Mouse (Mus musculus) MEL (cell line): ENCODE data around the gene Gas1. TPM values are rescaled to one million over a fixed set of nuclear protein-coding genes. Genes with fewer than 3 reads are reported as not detected.
A peak's percentile ranks its signal among the peaks of the same experiment; 100 is the strongest.

Source experiments
- DNase-seq: peaks from one replicate; pipeline ENCODE4 v3.0.0; 2011; ENCODE audit warnings: low read depth, low spot score
- H3K27ac ChIP-seq: 2 replicates; pipeline ENCODE4 v1.5.1; 2012; ENCODE audit warnings: low read depth, mild to moderate bottlenecking, control low read depth, low read length, moderate library complexity; ENCODE audit not compliant: control insufficient read depth
- H3K27me3 ChIP-seq, 2 experiments: fragments of 150-350 bp in 1 of 2; sonication (generic) in 1 of 2; 2 replicates each; pipeline ENCODE4 v1.6.1; 2012; ENCODE audit warnings: low read length in 2 of 2, mild to moderate bottlenecking in 2 of 2, improper control_type of control experiment in 1 of 2, moderate library complexity in 1 of 2; ENCODE audit not compliant: insufficient read depth in 2 of 2, control insufficient read depth in 1 of 2
- H3K36me3 ChIP-seq, 2 experiments: 2 replicates each; pipeline ENCODE4 v1.6.1; 2012 to 2014; ENCODE audit warnings: low read length in 2 of 2, improper control_type of control experiment in 1 of 2, inconsistent platforms in 1 of 2, mild to moderate bottlenecking in 1 of 2; ENCODE audit not compliant: insufficient read depth in 2 of 2, control insufficient read depth in 1 of 2
- H3K4me1 ChIP-seq, 2 experiments: fragments of 150-350 bp in 1 of 2; sonication (generic) in 1 of 2; 2 replicates each; pipeline ENCODE4 v1.6.1; 2012; ENCODE audit warnings: low read length in 2 of 2, improper control_type of control experiment in 1 of 2, mild to moderate bottlenecking in 1 of 2; ENCODE audit not compliant: insufficient read depth in 2 of 2, control insufficient read depth in 1 of 2
- H3K4me3 ChIP-seq, 2 experiments: fragments of 150-350 bp in 1 of 2; sonication (generic) in 1 of 2; 2 replicates each; pipeline ENCODE4 v1.5.1; 2012; ENCODE audit warnings: low read depth in 2 of 2, low read length in 2 of 2, mild to moderate bottlenecking in 2 of 2, moderate library complexity in 2 of 2, control low read depth in 1 of 2, improper control_type of control experiment in 1 of 2; ENCODE audit not compliant: control insufficient read depth in 1 of 2, insufficient read depth in 1 of 2
- H3K79me2 ChIP-seq: 2 replicates; pipeline ENCODE4 v1.6.1; 2012; ENCODE audit warnings: mild to moderate bottlenecking, low read length, moderate library complexity; ENCODE audit not compliant: control insufficient read depth, poor library complexity, insufficient read depth
- H3K9ac ChIP-seq: 2 replicates; pipeline ENCODE4 v1.6.1; 2012; ENCODE audit warnings: low read depth, mild to moderate bottlenecking, control low read depth, low read length, moderate library complexity; ENCODE audit not compliant: control insufficient read depth, poor library complexity, severe bottlenecking
- H3K9me3 ChIP-seq: fragments of 150-350 bp; sonication (generic); replicated peaks from 2 replicates; pipeline ENCODE4 v1.6.1; 2012; ENCODE audit warnings: mild to moderate bottlenecking, low read length, improper control_type of control experiment, moderate library complexity; ENCODE audit not compliant: insufficient read depth
- BHLHE40 ChIP-seq: IDR thresholded peaks from 2 replicates; pipeline ENCODE4 v1.6.1; 2012; ENCODE audit warnings: low read depth, mild to moderate bottlenecking, inconsistent platforms, low read length, improper control_type of control experiment, borderline replicate concordance
- CHD1 ChIP-seq: IDR thresholded peaks from 2 replicates; pipeline ENCODE4 v1.6.1; 2012; ENCODE audit warnings: low read depth, mild to moderate bottlenecking, inconsistent platforms, low read length, improper control_type of control experiment
- CTCF ChIP-seq, 3 experiments: IDR thresholded peaks in 2 of 3; conservative IDR thresholded peaks in 1 of 3; 2 replicates each; pipeline ENCODE4 v1.5.1; 2011 to 2012; ENCODE audit warnings: low read length in 3 of 3, low read depth in 2 of 3, mild to moderate bottlenecking in 2 of 3, improper control_type of control experiment in 1 of 3, inconsistent platforms in 1 of 3, mixed read lengths in 1 of 3, moderate library complexity in 1 of 3; ENCODE audit not compliant: control insufficient read depth in 1 of 3, insufficient read depth in 1 of 3, poor library complexity in 1 of 3, severe bottlenecking in 1 of 3
- E2F4 ChIP-seq: IDR thresholded peaks from 2 replicates; pipeline ENCODE4 v1.6.1; 2011; ENCODE audit warnings: low read depth, low read length, improper control_type of control experiment, borderline replicate concordance
- ELF1 ChIP-seq: IDR thresholded peaks from 2 replicates; pipeline ENCODE4 v1.6.1; 2014; ENCODE audit warnings: low read depth, mild to moderate bottlenecking, inconsistent platforms, low read length, improper control_type of control experiment, moderate library complexity
- EP300 ChIP-seq, 2 experiments: IDR thresholded peaks; 2 replicates each; pipeline ENCODE4 v1.6.1; 2011; ENCODE audit warnings: improper control_type of control experiment in 2 of 2, low read length in 2 of 2, low read depth in 1 of 2, mild to moderate bottlenecking in 1 of 2
- ETS1 ChIP-seq: IDR thresholded peaks from 2 replicates; pipeline ENCODE4 v1.6.1; 2012; ENCODE audit warnings: low read depth, mild to moderate bottlenecking, inconsistent platforms, low read length, improper control_type of control experiment, moderate library complexity
- GABPA ChIP-seq: IDR thresholded peaks from 2 replicates; pipeline ENCODE4 v1.6.1; 2012; ENCODE audit warnings: low read depth, mild to moderate bottlenecking, inconsistent platforms, low read length, improper control_type of control experiment, moderate library complexity
- GATA1 ChIP-seq: IDR thresholded peaks from 2 replicates; pipeline ENCODE4 v1.6.1; 2011; ENCODE audit warnings: low read depth, low read length, improper control_type of control experiment
- HCFC1 ChIP-seq: IDR thresholded peaks from 2 replicates; pipeline ENCODE4 v1.6.1; 2012; ENCODE audit warnings: low read depth, mild to moderate bottlenecking, inconsistent platforms, low read length, improper control_type of control experiment, moderate library complexity
- KAT2A ChIP-seq: conservative IDR thresholded peaks from 2 replicates; pipeline ENCODE4 v1.6.1; 2012; ENCODE audit warnings: low read depth, low read length, improper control_type of control experiment, inconsistent platforms
- MAFK ChIP-seq: IDR thresholded peaks from 2 replicates; pipeline ENCODE4 v1.6.1; 2011; ENCODE audit warnings: low read depth, mild to moderate bottlenecking, low read length, improper control_type of control experiment, borderline replicate concordance
- MAX ChIP-seq: IDR thresholded peaks from 2 replicates; pipeline ENCODE4 v1.6.1; 2011; ENCODE audit warnings: low read length, improper control_type of control experiment
- MXI1 ChIP-seq: IDR thresholded peaks from 2 replicates; pipeline ENCODE4 v1.6.1; 2011; ENCODE audit warnings: mild to moderate bottlenecking, low read depth, low read length, improper control_type of control experiment
- MYC ChIP-seq: IDR thresholded peaks from 2 replicates; pipeline ENCODE4 v1.6.1; 2011; ENCODE audit warnings: low read depth, mild to moderate bottlenecking, low read length, improper control_type of control experiment, moderate library complexity
- NELFE ChIP-seq: IDR thresholded peaks from 2 replicates; pipeline ENCODE4 v1.6.1; 2011; ENCODE audit warnings: low read depth, low read length, improper control_type of control experiment
- NRF1 ChIP-seq: IDR thresholded peaks from 2 replicates; pipeline ENCODE4 v1.6.1; 2014; ENCODE audit warnings: low read depth, mild to moderate bottlenecking, inconsistent platforms, low read length, improper control_type of control experiment, moderate library complexity; ENCODE audit not compliant: poor library complexity, insufficient read depth, severe bottlenecking
- POLR2AphosphoS5 ChIP-seq: IDR thresholded peaks from 2 replicates; pipeline ENCODE4 v1.6.1; 2012; ENCODE audit warnings: low read depth, borderline replicate concordance, mild to moderate bottlenecking, inconsistent platforms, low read length, moderate library complexity, mixed read lengths
- RAD21 ChIP-seq: IDR thresholded peaks from 2 replicates; pipeline ENCODE4 v1.6.1; 2011; ENCODE audit warnings: mild to moderate bottlenecking, low read depth, low read length, improper control_type of control experiment
- RCOR1 ChIP-seq: IDR thresholded peaks from 2 replicates; pipeline ENCODE4 v1.6.1; 2012; ENCODE audit warnings: low read depth, mild to moderate bottlenecking, inconsistent platforms, low read length, improper control_type of control experiment
- SIN3A ChIP-seq: IDR thresholded peaks from 2 replicates; pipeline ENCODE4 v1.6.1; 2012; ENCODE audit warnings: low read length, improper control_type of control experiment, inconsistent platforms
- SMC3 ChIP-seq: IDR thresholded peaks from 2 replicates; pipeline ENCODE4 v1.6.1; 2011; ENCODE audit warnings: low read depth, low read length, improper control_type of control experiment
- USF1 ChIP-seq: IDR thresholded peaks from 2 replicates; pipeline ENCODE4 v1.6.1; 2014; ENCODE audit warnings: low read depth, mild to moderate bottlenecking, inconsistent platforms, low read length, improper control_type of control experiment, moderate library complexity
- ZC3H11A ChIP-seq: IDR thresholded peaks from 2 replicates; pipeline ENCODE4 v1.6.1; 2012; ENCODE audit warnings: low read depth, mild to moderate bottlenecking, inconsistent platforms, low read length, improper control_type of control experiment
- ZKSCAN1 ChIP-seq: IDR thresholded peaks from 2 replicates; pipeline ENCODE4 v1.6.1; 2012; ENCODE audit warnings: low read depth, mild to moderate bottlenecking, inconsistent platforms, low read length, improper control_type of control experiment, moderate library complexity
- ZMIZ1 ChIP-seq: IDR thresholded peaks from 2 replicates; pipeline ENCODE4 v1.6.1; 2012; ENCODE audit warnings: low read depth, mild to moderate bottlenecking, inconsistent platforms, low read length, improper control_type of control experiment, moderate library complexity
- polyA plus RNA-seq, 2 experiments: library from polyadenylated mRNA; stranded (reverse) in 1 of 2; unstranded in 1 of 2; fragments of >175 nt in 1 of 2; fragments of >200 nt in 1 of 2; gene quantifications; 2 replicates each; pipeline versions ENCODE4 v1.2.1 to v1.2.4; 2012; ENCODE audit warnings: low replicate concordance in 2 of 2, low read depth in 1 of 2; ENCODE audit not compliant: insufficient read length in 2 of 2, insufficient read depth in 1 of 2, missing spikeins in 1 of 2
- total RNA-seq: library from RNA; depleted of rRNA; stranded (reverse); fragments of 300-350 nt; gene quantifications from 2 replicates; pipeline ENCODE4 v1.2.3, GENCODE M21; 2012

The Gas1 gene
- total and polyA plus RNA-seq, 3 experiments, result not detected

- no peak overlapping the region for H3K4me3 ChIP-seq
- no peaks in the 10 kb centered on the region for H3K27me3 ChIP-seq
- TF ChIP-seq KAT2A (no peak), ZC3H11A (no peak), CHD1 (no peak), ETS1 (no peak), HCFC1 (no peak), POLR2AphosphoS5 (no peak), ZKSCAN1 (no peak), E2F4 (no peak), CTCF (IDR thresholded peaks at IDR 0.05 in 2 of 3, conservative IDR thresholded peaks at IDR 0.05 in 1 of 3; ENCODE audit: control insufficient read depth in 1 of 3, insufficient read depth in 1 of 3, low read depth in 2 of 3, low read length in 3 of 3, poor library complexity in 1 of 3, severe bottlenecking in 1 of 3) (no peak), USF1 (no peak), BHLHE40 (no peak), MAFK (no peak), MYC (no peak)
- TF ChIP-seq, all 39 proteins: peak for 0
- Histone ChIP-seq H3K9me3 (no peaks in the 10 kb centered on the region), H3K27ac (no peak overlapping the region), H3K4me1 (no peaks in the 10 kb centered on the region), H3K36me3 (no peaks in the 10 kb centered on the region), H3K9ac (no peak overlapping the region), H3K79me2 (no peaks in the 10 kb centered on the region)
- no peak for DNase-seq
These were observed 2.5 kb upstream of the Gas1 start for GRCm38 (mm10) chr13:60179641-60180040.

GRCm38 (mm10) chr13:60178416-60178815, 1.3 kb upstream of the Gas1 start:
- Histone ChIP-seq H3K27ac (no peak overlapping the region), H3K27me3 (no peaks in the 10 kb centered on the region), H3K36me3 (no peaks in the 10 kb centered on the region), H3K9me3 (no peaks in the 10 kb centered on the region), H3K79me2 (no peaks in the 10 kb centered on the region), H3K9ac (no peak overlapping the region), H3K4me3 (no peak overlapping the region), H3K4me1 (no peaks in the 10 kb centered on the region)
- DNase-seq, result peak; percentile 11
- TF ChIP-seq HCFC1 (no peak), CTCF (IDR thresholded peaks at IDR 0.05 in 2 of 3, conservative IDR thresholded peaks at IDR 0.05 in 1 of 3; ENCODE audit: control insufficient read depth in 1 of 3, insufficient read depth in 1 of 3, low read depth in 2 of 3, low read length in 3 of 3, poor library complexity in 1 of 3, severe bottlenecking in 1 of 3) (peak; percentile 38 to 68 (median 54)), RAD21 (peak; percentile 8)

GRCm38 (mm10) chr13:60177797-60178110, 589 bp upstream of the Gas1 start:
- H3K36me3 ChIP-seq, result no peaks in the 10 kb centered on the region
- no peak overlapping the region for H3K4me3 ChIP-seq
- no peak for TF ChIP-seq ZKSCAN1
- no peak for TF ChIP-seq MAX
- TF ChIP-seq GABPA, result no peak
- no peak for TF ChIP-seq NELFE
- no peak for TF ChIP-seq USF1
- TF ChIP-seq SMC3, result no peak
- no peak for TF ChIP-seq ELF1
- no peak for TF ChIP-seq ZMIZ1
- no peak for TF ChIP-seq CTCF (IDR thresholded peaks at IDR 0.05 in 2 of 3, conservative IDR thresholded peaks at IDR 0.05 in 1 of 3; ENCODE audit: control insufficient read depth in 1 of 3, insufficient read depth in 1 of 3, low read depth in 2 of 3, low read length in 3 of 3, poor library complexity in 1 of 3, severe bottlenecking in 1 of 3)
- no peak for TF ChIP-seq EP300 (IDR thresholded peaks at IDR 0.05; ENCODE audit: low read depth in 1 of 2, low read length in 2 of 2)
- no peak for TF ChIP-seq GATA1
- no peak for TF ChIP-seq NRF1
- TF ChIP-seq ZC3H11A, result no peak
- no peak for TF ChIP-seq MXI1
- TF ChIP-seq RCOR1, result no peak
- no peak for TF ChIP-seq SIN3A
- H3K79me2 ChIP-seq, result no peaks in the 10 kb centered on the region
- H3K27me3 ChIP-seq, result no peaks in the 10 kb centered on the region
- no peaks in the 10 kb centered on the region for H3K9me3 ChIP-seq
- no peaks in the 10 kb centered on the region for H3K4me1 ChIP-seq
- no peak overlapping the region for H3K27ac ChIP-seq
- no peak overlapping the region for H3K9ac ChIP-seq
- no peak for DNase-seq
